Mouse (Mus musculus) kidney, adult 8-10 months (tissue): ENCODE results near the gene Acp6.
"Not testable (repeated sequence)": the region's sequence is repeated elsewhere in the genome, so short reads cannot be mapped to it uniquely, and the experiment has no call there.

ENCODE experiments used
- DNase-seq, 2 experiments: peaks; one replicate each; pipeline ENCODE4 v3.0.0; 2022

The Acp6 gene

DNA sequence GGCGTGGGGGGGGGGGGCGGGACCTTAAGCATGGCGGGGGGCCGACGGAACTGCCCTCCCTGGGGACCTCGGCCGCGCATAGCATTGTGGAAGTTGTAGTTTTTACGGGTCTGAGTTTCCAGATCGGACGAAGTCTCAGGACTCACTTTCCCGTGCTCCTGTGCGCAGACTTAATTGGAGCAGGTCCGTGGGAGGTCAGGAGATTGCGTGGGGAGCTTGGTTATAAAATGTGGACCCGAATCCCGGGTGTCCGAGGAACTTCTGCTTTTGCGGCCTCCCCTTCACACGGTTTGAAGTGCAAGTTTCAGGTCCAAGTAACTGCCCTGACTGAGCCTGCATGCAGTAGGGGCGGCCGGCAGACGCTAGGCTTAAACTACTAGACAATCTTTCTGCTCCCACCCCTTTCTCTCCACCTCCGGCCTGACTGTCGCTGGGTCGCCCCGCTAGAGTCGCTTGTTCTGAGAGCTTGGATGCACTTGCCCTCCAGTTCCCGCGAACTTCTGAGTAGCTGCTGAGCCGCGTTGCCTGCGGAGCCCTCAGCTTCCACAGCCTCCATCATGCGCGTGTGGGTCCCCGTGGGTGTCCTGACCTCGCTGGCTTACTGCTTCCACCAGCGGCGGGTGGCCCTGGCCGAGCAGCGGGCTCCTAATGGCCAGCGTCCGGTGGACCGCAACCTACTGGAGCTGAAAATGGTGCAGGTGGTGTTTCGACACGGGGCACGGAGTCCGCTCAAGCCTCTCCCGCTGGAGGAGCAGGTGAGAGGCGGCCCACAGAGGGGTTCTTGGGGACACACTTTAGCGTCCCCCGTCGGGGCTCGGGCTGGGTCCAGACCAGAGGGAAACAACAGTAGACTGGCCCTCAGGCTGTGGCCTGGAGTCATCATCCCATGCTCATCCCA lies at the start of gene Acp6:
TSS of gene Acp6 (plus strand) at position 167 of the 898 bp plus-strand sequence.
- peak; percentile 93 to 95 for DNase-seq

DNA sequence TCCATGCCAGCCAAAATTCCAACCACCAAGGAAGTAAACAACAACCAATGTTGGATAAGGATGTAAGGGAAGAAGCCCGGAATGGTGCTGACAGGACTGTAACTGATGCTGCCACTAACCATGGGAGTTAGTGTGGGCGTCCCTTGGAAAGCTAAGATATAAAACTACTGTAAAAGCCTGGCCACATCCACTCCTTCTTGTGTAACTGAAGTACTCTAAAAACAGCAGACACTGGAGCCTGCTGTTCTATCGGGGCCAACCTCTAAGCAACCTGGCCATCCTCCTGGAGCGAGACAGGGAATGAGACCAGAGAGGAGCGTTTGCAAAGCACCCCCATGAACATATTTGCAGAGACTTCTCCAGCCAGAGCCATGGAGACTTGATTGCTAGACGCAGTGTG lies 41.1 kb upstream of the Acp6 start:
- no peak for DNase-seq

DNA sequence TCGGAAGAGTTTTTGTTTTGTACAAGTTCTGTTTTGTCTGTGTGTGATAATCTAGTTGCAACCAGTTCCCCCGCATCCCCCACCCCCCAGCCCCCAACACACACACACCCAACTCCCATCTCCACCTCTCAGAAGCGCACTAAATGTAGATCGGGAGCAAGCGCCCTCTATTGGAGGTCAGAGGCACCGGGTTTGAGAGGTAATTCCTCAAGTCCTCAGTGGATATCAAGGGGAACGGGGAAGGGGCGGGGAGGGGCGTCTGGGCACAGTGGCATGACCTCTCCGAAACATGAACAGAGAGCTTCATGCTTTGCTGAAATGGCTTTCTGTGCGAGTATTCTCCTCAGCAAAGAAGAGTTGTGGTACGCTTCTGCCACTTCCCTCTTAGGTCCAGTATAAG lies 40.3 kb upstream of the Acp6 start:
- DNase-seq, result no peak

DNA sequence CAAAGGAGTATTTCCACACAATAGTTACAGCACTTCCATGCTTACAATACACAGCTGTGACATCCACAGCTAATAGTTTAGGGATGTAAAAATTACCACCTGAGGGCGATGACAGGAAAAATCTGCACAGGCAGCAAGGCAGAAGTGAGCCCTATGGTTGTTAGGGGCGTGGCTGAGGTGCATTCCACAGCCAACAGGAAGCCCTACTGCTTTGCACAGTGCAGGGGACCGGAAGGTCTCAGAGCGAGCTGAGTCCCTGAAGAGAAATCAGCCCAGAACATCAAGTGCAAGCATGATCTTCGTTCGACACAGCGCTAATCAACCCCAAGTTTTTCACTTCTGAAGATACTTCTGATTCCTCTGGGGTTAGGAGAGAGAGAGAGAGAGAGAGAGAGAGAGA lies 34.4 kb upstream of the Acp6 start:
- no peak for DNase-seq

DNA sequence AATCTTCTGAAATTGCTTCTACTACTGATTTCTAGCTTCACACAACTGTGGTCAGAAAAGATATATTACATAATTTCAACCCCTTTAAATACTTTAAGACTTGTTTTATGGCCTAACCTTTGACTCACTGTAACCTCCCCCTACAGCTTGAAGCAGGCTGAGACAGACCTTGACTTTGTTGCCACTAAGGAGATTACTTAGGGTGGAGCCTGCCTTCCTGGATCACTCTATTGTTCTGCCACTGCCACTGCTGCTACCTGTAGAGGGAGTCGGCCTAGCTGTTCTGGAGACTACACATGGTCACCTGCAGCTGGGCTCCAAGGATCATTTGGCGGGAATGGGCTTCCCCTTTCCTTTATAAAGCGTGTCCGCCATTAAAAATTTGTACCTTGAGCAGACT lies 29.2 kb upstream of the Acp6 start:
- no peak for DNase-seq

DNA sequence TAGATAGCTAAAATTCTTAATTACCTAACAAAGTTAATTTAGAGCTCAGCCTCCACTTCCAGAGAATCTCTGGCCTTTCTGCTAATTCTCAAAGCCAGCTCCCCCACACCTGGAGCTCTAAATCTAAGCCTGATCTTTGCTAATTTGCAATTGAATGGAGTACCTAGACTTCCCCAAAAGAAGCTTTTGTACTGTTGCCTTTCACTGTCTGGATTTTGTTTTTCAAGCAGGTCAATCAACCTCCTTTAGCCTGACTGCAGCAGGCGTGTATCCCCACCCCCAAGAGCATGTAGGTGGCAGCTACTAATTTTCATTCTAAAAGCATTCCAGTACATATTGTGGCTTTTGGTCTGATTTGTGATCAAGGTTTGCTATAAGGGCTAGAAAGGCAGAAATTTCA lies 20.9 kb upstream of the Acp6 start:
- DNase-seq, result not testable (repeated sequence)

DNA sequence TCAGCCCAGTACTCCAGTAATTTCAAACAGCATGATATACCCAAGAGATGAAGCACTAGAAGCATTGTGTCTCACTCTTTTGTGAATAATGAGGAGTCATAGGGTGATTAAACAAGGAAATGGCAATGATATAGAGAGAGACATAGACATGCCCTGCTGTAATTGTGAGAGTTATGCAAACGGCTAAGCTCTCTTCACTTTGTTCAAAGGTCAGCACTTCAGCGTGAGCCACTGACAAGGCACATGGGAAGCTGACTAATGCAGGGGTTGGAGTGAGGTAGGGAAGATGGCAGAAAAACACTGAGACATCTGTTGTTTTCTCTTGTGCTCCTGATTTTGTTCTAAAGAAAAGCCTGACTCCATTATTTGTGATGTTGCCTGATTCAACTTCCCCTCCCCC lies 7.5 kb upstream of the Acp6 start:
- DNase-seq, result no peak

DNA sequence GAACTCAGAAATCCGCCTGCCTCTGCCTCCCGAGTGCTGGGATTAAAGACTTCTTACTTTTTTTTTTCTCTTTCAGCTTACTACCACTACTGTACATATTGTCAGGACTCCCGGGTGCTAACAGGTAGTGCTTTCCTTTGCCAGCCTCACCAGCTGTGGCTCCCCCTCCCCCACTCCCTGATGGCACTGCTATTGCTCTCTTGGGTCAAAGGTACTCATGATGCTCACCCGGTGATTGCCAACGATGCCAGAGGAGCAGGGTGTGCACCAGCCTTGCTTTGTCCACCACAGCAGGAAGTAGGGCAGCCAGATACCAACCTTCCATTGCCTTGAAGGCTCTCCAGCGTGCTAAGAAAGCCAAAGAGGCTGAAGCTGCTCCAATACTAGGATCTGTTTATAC lies 2.1 kb upstream of the Acp6 start:
- peak; percentile 50 to 67 for DNase-seq

DNA sequence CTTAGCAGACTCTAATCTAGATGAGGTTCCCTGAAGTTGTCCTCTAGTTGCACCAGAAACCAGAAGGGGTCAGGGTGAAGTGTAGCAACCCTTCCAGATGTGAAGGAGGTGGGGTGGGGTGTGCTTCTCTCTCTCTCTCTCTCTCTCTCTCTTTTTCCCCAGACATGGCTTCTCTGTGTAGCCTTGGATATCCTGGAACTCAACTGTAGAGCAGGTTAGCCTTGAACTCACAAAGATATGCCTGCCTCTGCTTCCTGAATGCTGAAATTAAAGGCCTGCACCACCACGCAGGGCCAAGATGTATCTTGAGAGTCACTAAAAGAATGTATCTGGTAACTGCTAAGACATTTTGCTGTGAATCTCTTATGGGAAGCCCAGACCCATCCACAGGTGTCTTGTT lies 1.3 kb upstream of the Acp6 start:
- no peak for DNase-seq

DNA sequence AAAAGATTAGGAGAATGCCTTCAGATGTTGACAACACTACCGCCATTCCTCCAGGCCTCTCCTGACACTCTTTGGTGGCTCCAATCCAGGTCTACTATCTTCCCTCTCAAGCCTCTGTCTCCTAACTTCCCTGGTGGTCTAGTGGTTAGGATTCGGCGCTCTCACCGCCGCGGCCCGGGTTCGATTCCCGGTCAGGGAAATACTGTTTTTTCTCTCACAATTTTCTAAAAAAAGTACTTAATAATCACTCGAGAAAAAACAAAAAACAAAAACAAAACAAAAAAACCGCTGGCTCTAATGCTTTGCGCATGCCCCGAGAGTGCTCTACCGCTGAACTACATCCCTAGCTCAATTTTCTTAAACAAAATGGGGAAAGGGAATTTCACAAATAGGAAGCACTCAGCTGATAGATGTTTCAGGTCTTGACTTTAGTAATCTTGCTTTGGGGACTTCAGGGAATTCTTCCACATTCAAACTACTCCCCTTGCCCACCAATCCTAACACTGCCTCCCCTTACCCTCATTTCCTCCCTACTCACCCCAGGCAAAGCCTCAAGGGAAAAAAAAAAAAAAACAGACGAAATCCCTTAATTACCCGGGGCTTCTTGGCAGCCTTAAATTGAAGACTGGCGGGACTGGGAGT lies 498 bp upstream of the Acp6 start:
- DNase-seq, result peak; percentile 70 to 85

DNA sequence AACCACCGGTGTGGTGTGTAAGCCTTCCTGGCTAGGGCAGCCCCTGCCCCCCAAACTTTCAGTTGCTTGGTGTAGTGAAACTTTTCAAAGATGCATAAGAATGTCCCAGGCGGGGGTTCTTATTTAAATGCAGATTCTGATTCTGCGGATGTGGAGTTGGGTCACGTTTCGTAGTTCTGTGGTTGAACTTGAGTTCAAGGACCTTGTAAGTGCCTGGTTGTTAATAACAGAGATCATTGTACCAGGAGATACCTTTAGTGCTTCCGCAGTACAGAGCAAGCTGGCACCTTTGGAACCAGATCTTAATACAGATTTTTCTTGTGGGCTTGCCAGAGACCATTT lies 903 bp downstream of the Acp6 start:
- DNase-seq, result peak; percentile 49 to 52

DNA sequence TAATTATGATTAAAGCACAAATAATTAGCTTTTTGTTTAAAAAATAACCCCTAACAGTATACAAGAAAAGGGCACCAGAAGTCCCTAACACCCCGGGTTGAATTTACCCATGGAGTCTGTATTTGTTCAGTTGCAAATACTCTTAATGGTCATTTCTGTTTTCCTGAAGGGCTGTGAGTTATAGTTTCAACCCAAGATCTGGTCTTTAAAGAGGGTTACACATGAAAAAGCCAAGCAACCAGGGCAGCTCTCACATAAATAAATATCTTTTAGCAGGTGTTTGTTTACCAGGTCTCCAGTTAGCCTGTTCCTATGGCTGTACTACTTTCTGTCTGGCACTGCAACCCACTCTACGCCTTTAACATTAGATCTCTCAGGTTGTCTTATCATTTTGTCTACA lies 1.4 kb downstream of the Acp6 start:
- DNase-seq, result no peak

DNA sequence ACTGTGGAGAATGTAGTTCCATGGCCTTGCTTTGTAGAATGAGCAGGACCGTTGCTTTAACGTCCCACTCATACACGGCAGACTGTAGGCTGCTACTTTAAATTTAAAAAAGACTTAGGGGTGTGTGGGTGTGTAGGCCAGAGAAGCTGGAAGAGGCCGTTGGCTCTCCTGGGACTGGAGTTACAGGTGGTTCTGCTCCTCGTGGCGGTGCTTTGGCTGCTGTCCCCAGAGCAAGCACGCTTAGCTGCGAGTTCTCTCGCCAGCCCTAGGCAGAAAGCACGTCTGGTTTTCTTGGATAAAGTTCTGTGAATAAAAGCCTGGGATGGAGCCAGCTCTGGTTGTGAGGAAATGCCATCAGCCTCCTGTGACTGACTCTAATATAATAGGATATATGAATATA lies 2.3 kb downstream of the Acp6 start:
- no peak for DNase-seq

DNA sequence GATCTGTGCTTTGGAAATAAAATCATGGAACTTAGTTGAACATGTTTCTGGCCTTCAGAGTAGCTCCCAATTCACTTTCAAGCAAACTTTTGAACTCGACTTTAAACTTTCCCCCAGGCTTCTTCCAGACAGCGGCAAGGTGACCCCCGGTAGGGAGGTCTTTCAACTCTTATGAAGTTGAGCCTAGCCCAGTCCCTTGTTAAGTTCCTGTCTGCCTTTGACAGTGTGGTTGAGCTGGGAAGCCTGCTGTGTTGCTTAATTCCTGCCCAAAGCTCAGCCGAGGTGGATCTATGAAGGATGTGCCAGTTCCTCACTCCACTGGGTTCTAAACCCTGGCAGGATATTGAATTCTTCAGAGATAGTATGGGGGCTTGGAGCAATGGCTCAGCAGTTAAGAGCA lies 3.2 kb downstream of the Acp6 start:
- no peak for DNase-seq

DNA sequence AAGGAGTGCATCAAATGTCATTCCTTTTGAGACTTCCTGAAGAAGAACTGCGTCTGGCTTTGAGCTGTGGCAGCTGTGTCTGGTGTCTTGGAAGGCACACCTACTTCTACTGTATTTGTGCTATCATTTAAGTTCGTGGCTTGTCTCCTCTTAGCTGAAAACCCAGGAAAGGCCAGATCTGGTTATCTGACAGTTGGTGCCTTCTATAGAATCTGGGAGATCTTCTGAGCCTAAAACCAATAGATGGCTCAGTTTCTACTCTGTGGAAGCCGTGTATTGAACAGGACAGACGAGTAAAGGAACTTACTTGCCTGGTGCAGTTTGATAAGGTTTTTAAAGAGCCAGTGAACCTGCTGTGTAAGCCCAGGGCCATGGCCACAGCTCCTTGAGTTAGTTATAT lies 5.9 kb downstream of the Acp6 start:
- DNase-seq, result no peak

DNA sequence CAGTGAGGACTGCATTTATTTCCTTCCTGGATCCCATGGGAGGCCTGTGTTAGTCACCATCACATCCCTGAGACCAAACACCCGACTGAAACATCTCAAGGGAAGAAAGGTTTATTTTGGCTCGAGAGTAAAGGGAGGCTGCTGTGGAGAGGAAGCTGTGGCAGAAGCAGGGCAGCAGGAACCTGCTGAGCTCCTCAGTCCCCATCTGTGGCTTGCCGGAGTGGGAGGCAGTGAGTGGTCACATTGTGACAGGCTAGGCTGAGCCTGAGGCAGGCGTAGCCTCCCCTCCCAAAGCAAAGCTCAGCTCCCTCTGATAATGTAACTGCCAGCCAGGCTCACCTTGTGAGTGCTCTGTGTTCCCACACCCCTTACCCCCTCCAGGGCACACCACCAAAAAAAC lies 8.5 kb downstream of the Acp6 start:
- no peak for DNase-seq

DNA sequence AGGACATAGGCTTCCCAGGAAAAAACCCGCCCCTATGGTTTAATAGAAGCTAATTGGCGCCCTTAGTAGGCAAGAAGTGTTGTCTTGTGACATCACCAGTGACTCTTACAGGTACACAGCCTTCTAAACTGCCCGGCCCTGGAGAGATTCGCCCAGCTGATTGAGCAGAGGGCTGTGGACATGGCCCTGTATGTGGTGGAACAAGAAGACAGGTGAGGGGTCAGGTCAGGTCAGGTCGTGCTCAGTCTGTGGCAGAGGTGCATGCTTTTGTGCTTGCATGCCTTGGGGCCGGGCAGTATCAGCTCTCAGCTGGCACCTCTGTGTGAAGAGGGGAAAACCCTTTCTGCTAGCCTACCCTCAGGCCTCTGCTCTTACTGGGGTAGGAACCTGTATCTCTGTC lies 13.0 kb downstream of the Acp6 start:
- peak; percentile 27 to 37 for DNase-seq

DNA sequence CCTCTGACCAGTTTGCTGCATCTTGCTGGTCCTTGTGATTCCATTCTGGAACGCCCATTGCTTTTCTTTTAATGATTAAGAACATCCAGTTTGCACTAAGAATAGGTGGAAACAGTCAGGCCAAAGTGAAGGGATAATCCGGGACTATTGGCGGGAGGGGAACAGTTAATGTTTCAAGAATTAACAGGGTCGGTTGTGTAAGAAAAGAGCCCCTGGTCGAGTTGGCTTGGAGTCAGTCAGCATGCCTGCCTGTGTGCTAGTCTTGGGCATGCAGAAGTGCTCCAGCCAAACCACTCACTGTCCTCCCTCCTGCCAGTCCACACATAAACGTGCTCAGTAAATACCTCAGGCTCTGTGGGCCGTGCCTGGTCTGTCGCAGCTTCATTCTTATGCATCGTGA lies 13.7 kb downstream of the Acp6 start:
- peak; percentile 83 to 93 for DNase-seq

DNA sequence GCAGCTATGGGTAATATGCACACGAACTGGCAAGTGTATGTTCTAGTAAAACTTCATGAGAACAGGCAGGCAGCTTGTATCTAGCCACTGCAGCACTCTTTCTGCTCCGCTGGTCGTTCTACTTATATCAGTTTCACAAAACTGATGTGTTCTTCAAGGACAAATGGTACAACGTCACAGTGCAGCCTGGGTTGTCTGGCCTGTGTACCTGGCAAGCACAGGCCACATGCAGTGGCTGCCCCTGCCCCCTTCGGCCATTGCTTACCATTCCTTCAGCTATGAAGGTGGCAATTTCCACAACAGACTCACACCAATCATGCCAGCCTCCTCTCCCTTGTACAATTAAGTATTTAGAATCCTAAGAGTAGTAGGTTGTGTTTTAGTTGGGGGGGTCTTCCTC lies 14.1 kb downstream of the Acp6 start:
- DNase-seq, result no peak

DNA sequence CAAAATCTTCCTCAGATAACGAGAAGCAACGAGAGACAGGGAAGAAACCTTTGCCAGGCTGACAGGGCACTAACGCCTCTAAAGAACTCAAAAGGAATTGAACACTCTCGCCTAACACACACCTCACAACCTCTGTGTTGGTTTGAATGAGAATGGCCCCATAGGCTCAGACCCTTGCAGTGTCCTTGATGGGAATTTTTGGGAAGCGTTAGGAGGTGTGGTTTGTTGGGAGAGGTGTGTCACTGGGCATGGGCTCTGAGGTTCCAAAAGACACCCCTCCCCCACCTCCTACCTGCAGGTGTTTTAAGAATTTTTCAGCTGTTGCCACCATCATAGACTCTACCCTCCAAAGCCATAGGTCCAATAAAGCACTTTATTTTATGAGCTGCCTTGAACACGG lies 20.3 kb downstream of the Acp6 start:
- DNase-seq, result no peak

DNA sequence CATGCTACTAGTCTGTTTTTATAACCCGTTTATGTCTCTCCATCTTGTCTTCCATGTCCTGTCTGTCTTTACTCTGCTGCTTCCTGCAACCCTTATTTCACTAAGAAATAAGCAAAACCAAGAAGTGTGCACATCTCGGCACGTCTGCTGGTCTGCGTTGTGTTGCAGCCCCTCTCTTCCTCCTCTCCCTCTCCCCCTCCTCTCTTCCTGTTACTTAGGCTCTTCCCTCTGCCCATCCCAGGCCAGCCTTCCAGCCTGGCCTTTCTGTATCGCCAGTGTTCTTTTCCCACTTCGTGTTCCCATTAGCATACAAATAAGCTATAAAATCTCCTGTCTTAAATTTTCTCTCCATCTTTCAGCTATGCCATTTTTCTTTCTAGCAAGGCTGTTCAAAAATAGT lies 21.9 kb downstream of the Acp6 start:
- no peak for DNase-seq

DNA sequence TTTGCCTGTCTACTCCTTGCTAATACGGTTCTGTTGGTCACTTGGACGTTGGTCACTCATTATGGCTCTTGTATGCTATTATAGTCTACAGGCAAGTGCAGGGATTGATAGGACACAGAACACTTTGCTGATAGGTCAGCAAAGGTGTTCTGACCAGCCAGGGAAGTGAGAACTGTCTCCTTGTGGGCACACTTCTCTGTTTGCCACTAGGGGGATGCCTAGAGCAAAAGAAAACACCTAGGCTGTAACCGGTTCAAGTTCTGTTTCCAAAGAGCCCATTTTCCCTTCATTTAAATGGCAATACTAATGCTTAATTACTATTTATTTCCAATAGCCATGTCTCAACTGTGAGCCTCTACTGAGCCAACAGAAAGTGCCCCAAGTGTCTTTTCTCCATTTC lies 25.2 kb downstream of the Acp6 start:
- DNase-seq, result no peak

DNA sequence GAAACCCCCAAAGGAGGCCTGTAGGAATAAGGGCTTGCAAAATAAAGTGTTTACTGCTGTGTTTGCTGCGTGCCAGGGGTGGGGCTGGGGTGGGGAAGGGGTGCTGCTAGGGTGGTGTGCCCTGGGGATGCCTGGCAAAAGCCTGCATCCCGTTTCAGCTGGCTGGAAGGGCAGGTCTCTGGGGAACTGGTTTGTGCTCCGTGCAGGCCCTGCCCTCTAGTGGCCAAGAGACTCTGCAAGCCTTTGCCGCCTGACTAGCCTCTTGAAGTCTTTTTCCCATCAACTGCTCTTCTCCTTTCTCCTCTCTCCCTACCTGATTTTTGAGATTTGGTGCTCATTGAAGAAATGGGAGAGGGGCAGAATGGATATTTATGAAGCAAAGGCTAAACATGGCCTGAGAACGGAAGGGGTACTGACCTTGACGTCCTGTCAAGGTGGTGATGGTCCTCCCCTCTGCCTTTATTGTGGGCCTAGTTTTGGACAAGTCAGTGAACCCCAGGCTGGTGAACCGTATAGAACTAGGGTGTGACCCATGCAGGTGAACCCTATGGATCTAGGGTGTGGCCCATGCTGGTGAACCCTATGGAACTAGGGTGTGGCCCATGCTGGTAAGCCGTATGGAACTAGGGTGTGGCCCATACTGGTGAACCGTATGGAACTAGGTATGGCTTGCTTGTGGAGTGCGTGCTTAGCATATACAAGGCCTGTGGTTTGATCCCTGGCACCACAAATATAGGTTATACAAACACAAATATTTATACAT lies 26.7 kb downstream of the Acp6 start:
- DNase-seq, result peak; percentile 64 to 78

DNA sequence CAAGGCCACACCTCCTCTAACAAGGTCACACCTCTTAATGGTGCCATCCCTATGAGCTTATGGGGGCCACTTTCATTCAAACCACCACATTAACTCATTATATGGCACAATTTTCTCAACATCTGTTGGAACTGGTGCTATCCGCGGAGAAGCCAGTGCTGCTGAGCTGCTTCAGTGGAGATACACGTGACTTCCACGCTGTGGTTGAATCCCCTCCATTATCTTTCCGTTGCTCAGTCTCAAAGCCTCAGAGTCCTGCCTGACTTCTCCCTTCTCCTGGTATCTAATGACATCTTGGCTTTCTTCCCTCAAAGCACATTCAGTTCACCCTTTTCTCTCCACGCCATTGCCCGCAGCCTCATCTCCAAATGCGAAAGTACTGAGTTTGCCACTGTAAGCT lies 38.0 kb downstream of the Acp6 start:
- no peak for DNase-seq
